In the genomic region with DNA sequence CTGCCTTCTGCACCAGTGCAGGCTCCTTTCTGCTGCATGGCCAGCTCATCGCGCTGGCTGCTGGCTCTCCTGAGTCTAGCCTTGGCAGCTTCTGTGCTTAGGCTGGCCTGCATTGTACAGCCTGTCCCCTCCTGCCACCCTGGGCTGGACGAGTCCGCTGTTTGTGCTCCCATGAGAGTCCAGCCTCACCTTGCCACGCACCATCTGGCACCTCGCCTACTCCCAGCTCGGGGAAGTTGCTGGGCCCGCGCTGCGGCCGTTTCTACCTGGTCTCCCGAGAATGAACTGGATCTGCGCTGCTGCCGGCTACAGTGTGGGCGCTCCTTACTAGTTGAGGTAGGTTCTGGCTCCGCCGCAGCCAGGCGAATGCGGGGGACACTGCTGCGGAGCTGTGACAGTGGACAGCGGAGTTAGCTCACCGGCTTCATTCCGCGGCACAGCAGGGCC, we compare ENCODE assay signal across 8 mouse cellular contexts. TPM values are rescaled to one million over a fixed set of nuclear protein-coding genes. Genes with fewer than 3 reads are reported as not detected.
DNase-seq lines count a peak whose midpoint lies in the region; ATAC-seq and TF ChIP-seq lines count a peak whose summit lies in the region.

No protein-coding gene starts in this region.

- ATAC-seq in hindbrain, embryonic 16.5 days: peak; percentile 45; the same call in 1 of the 2 replicates
- no peak for ATAC-seq in neural tube, embryonic 11.5 days (ENCODE audit: insufficient read depth, low FRiP score, low TSS enrichment)

- H3K27me3 ChIP-seq in hindbrain, embryonic 16.5 days (replicated peaks; ENCODE audit: control insufficient read depth, insufficient read depth, low read length): peaks cover 5% of the 10 kb centered on the region
- H3K27me3 ChIP-seq in liver, adult 2 months (ENCODE audit: control insufficient read depth, insufficient read depth, low read length): no peaks in the 10 kb centered on the region
- H3K27me3 ChIP-seq in neural tube, embryonic 11.5 days (ENCODE audit: control insufficient read depth, insufficient read depth, low read length): peaks cover 5% of the 10 kb centered on the region; the same call in 1 of the 2 replicates

- peak overlapping the region; percentile 67 for H3K9ac ChIP-seq in hindbrain, embryonic 16.5 days (ENCODE audit: low read depth, low read length)
- H3K9ac ChIP-seq in liver, adult 2 months (ENCODE audit: low read depth, low read length): peak overlapping the region; percentile 83
- peak overlapping the region; percentile 59 for H3K9ac ChIP-seq in neural tube, embryonic 11.5 days (ENCODE audit: low read length)

- H3K9me3 ChIP-seq in hindbrain, embryonic 16.5 days (ENCODE audit: control insufficient read depth, low read length): no peaks in the 10 kb centered on the region
- no peaks in the 10 kb centered on the region for H3K9me3 ChIP-seq in neural tube, embryonic 11.5 days (ENCODE audit: control insufficient read depth, low read length)

- TF ChIP-seq CTCF in liver, adult 2 months (IDR thresholded peaks at IDR 0.05; ENCODE audit: low read depth, low read length): no peak

- TF ChIP-seq POLR2A in liver, adult 2 months (IDR thresholded peaks at IDR 0.05; ENCODE audit: extremely low read depth, insufficient read depth, low read length): no peak

- 2% methylated on average over 24 of the region's 24 CpGs for WGBS in hindbrain, embryonic 16.5 days
- WGBS in liver, adult 2 months: 12% methylated on average over 24 of the region's 24 CpGs
- under 1% methylated on average over 24 of the region's 24 CpGs for WGBS in neural tube, embryonic 11.5 days

- peak overlapping the region; percentile 44 for H3K4me3 ChIP-seq in hindbrain, embryonic 16.5 days (ENCODE audit: low read length)
- H3K4me3 ChIP-seq in liver, adult 2 months (ENCODE audit: insufficient read depth, low read depth, low read length): peak overlapping the region; percentile 74
- H3K4me3 ChIP-seq in neural tube, embryonic 11.5 days (ENCODE audit: low read depth, low read length): peak overlapping the region; percentile 33

- no peaks in the 10 kb centered on the region for H3K79me2 ChIP-seq in liver, adult 2 months (ENCODE audit: control insufficient read depth, insufficient read depth, low read length)

- H3K4me1 ChIP-seq in hindbrain, embryonic 16.5 days (ENCODE audit: control insufficient read depth, insufficient read depth, low read depth, low read length): peaks cover 7% of the 10 kb centered on the region
- peaks cover 3% of the 10 kb centered on the region for H3K4me1 ChIP-seq in liver, adult 2 months (ENCODE audit: control insufficient read depth, insufficient read depth, low read length)
- H3K4me1 ChIP-seq in neural tube, embryonic 11.5 days (ENCODE audit: control insufficient read depth, insufficient read depth, low read length): no peaks in the 10 kb centered on the region

- no peaks in the 10 kb centered on the region for H3K36me3 ChIP-seq in hindbrain, embryonic 16.5 days (ENCODE audit: control insufficient read depth, insufficient read depth, low read length)
- H3K36me3 ChIP-seq in liver, adult 2 months (ENCODE audit: control insufficient read depth, insufficient read depth, low read length): no peaks in the 10 kb centered on the region
- H3K36me3 ChIP-seq in neural tube, embryonic 11.5 days (ENCODE audit: control insufficient read depth, insufficient read depth, low read length): no peaks in the 10 kb centered on the region

- peak overlapping the region; percentile 80 for H3K4me2 ChIP-seq in hindbrain, embryonic 16.5 days (ENCODE audit: low read length)
- peak overlapping the region; percentile 62 for H3K4me2 ChIP-seq in neural tube, embryonic 11.5 days (ENCODE audit: low read depth)

- peak; percentile 41 for DNase-seq in right cerebral cortex, adult 18-20 months
- DNase-seq in right cerebral cortex, postnatal 36 days (ENCODE audit: low spot score in 2 of 2): no peak
- peak; percentile 54 for DNase-seq in embryo, embryonic 9.5 days (ENCODE audit: extremely low spot score)
- peak; percentile 74 for DNase-seq in liver, adult 2 months (ENCODE audit: extremely low read depth, low read depth, low spot score)
- DNase-seq in neural tube, embryonic 11.5 days (ENCODE audit: low spot score): peak; percentile 46
- no peak for DNase-seq in layer of hippocampus, postnatal 14 days (ENCODE audit: low spot score in 2 of 2)
- DNase-seq in urinary bladder, postnatal 36 days (ENCODE audit: low spot score in 2 of 2): no peak

- peak overlapping the region; percentile 41 for H3K27ac ChIP-seq in hindbrain, embryonic 16.5 days (ENCODE audit: low read depth, low read length)
- H3K27ac ChIP-seq in liver, adult 2 months (replicated peaks; ENCODE audit: insufficient read depth, low read depth, low read length): peak overlapping the region; percentile 60
- H3K27ac ChIP-seq in neural tube, embryonic 11.5 days (ENCODE audit: low read depth, low read length): no peak overlapping the region

RNA-seq across cellular contexts. Expression of a gene that starts 12.4 kb away (rescaled TPM):
- 8.7 and 9.3 TPM in 2 replicates for polyA plus RNA-seq in hindbrain, embryonic 16.5 days (2015; fragmentation: Nextera tagmentation; extraction: Ambion mirVana)
- 3.6 and 3.7 TPM in 2 replicates for total RNA-seq in liver, adult 2 months (2014; rRNA removed)
- 3.0 and 4.0 TPM in 2 replicates for polyA plus RNA-seq in liver, adult 2 months (2012; rRNA removed)
- 9.4 and 9.8 TPM in 2 replicates for polyA plus RNA-seq in neural tube, embryonic 11.5 days (2014; fragmentation: Nextera tagmentation; extraction: Ambion mirVana)
- total RNA-seq in layer of hippocampus, postnatal 14 days (2021): 1 to 10 TPM; 5.3 to 6.0 TPM

RNA-seq across cellular contexts. Expression of a gene that starts 18.1 kb away (rescaled TPM):
- 16.3 and 17.4 TPM in 2 replicates for polyA plus RNA-seq in hindbrain, embryonic 16.5 days (2015; fragmentation: Nextera tagmentation; extraction: Ambion mirVana)
- 7.7 and 9.5 TPM in 2 replicates for total RNA-seq in liver, adult 2 months (2014; rRNA removed)
- polyA plus RNA-seq in liver, adult 2 months (2012; rRNA removed): 21.2 and 28.0 TPM in 2 replicates
- 5.1 and 7.0 TPM in 2 replicates for polyA plus RNA-seq in neural tube, embryonic 11.5 days (2014; fragmentation: Nextera tagmentation; extraction: Ambion mirVana)
- 10 to 100 TPM; 12.4 to 12.8 TPM for total RNA-seq in layer of hippocampus, postnatal 14 days (2021)

RNA-seq across cellular contexts. Expression of a gene that starts 23.5 kb away (rescaled TPM):
- 3.9 and 4.5 TPM in 2 replicates for polyA plus RNA-seq in hindbrain, embryonic 16.5 days (2015; fragmentation: Nextera tagmentation; extraction: Ambion mirVana)
- 2.0 and 2.3 TPM in 2 replicates for total RNA-seq in liver, adult 2 months (2014; rRNA removed)
- polyA plus RNA-seq in liver, adult 2 months (2012; rRNA removed): 1.6 and 2.0 TPM in 2 replicates
- 6.5 and 8.9 TPM in 2 replicates for polyA plus RNA-seq in neural tube, embryonic 11.5 days (2014; fragmentation: Nextera tagmentation; extraction: Ambion mirVana)
- total RNA-seq in layer of hippocampus, postnatal 14 days (2021): 1 to 10 TPM; 2.7 to 3.2 TPM

RNA-seq across cellular contexts. Expression of a gene that starts 29.9 kb away (rescaled TPM):
- polyA plus RNA-seq in hindbrain, embryonic 16.5 days (2015; fragmentation: Nextera tagmentation; extraction: Ambion mirVana): 4.6 and 5.4 TPM in 2 replicates
- 4.9 and 5.8 TPM in 2 replicates for total RNA-seq in liver, adult 2 months (2014; rRNA removed)
- polyA plus RNA-seq in liver, adult 2 months (2012; rRNA removed): 5.4 and 7.7 TPM in 2 replicates
- 7.1 and 8.1 TPM in 2 replicates for polyA plus RNA-seq in neural tube, embryonic 11.5 days (2014; fragmentation: Nextera tagmentation; extraction: Ambion mirVana)
- total RNA-seq in layer of hippocampus, postnatal 14 days (2021): 1 to 10 TPM; 6.1 to 7.4 TPM

RNA-seq across cellular contexts. Expression of a gene that starts 43.1 kb away (rescaled TPM):
- 4.0 and 4.1 TPM in 2 replicates for polyA plus RNA-seq in hindbrain, embryonic 16.5 days (2015; fragmentation: Nextera tagmentation; extraction: Ambion mirVana)
- total RNA-seq in liver, adult 2 months (2014; rRNA removed): 1.8 and 2.5 TPM in 2 replicates
- polyA plus RNA-seq in liver, adult 2 months (2012; rRNA removed): 1.3 and 1.8 TPM in 2 replicates
- 7.5 and 7.6 TPM in 2 replicates for polyA plus RNA-seq in neural tube, embryonic 11.5 days (2014; fragmentation: Nextera tagmentation; extraction: Ambion mirVana)
- 1 to 10 TPM; 3.4 to 4.2 TPM for total RNA-seq in layer of hippocampus, postnatal 14 days (2021)

Comparison
In these comparisons a context has a peak if more than half of its experiments do, and no peak if none do; other contexts are left out.
1. DNase-seq: peak in right cerebral cortex, adult 18-20 months (single experiment), embryo, embryonic 9.5 days (single experiment), liver, adult 2 months (single experiment) and neural tube, embryonic 11.5 days (single experiment); none in right cerebral cortex, postnatal 36 days (0 of 2), layer of hippocampus, postnatal 14 days (0 of 2) and urinary bladder, postnatal 36 days (0 of 2).
2. Peak in every context shown above with its lines, with median percentiles within 50 percentile points of each other: H3K4me3 ChIP-seq and H3K9ac ChIP-seq.